Mouse (Mus musculus) lung, postnatal 0 days (tissue): ENCODE data around the gene Ttyh2.

Experiments used
- CTCF ChIP-seq: IDR thresholded peaks from 2 replicates; pipeline ENCODE4 v1.5.1; 2016; ENCODE audit warnings: antibody characterized with exemption, mild to moderate bottlenecking
- EP300 ChIP-seq: IDR thresholded peaks from 2 replicates; pipeline ENCODE4 v1.6.1; 2016; ENCODE audit warnings: antibody characterized with exemption, mild to moderate bottlenecking, control low read depth

GRCm38 (mm10) chr11:114627036-114627435, 48.2 kb upstream of the Ttyh2 start:
- TF ChIP-seq CTCF (no peak), EP300 (no peak)
